Mouse (Mus musculus): ENCODE measurements at regions not wholly inside any gene's neighbourhood (a gene's known extent, or its start where the extent isn't known, plus 50 kb on each side); places are given as distances from the start of the nearest gene placed in this dataset.

DNA sequence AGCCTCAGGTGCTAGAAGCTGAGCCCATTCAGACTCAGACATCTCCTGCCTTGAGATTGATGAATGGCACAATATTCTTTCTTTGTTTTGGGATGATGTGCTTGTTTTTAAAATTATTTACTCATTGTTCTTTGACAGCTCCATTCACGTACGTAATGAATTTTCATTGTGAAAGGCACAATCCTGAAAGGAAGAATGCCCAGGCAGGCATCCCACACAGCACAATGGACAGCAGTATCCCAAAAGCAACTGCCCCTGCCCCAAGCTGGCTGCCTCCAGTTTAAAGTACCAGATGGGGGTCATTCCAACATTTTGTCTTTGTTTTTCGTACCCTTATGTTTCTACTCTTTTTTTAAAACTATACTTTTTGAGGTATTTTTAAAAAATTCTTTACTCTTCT lies 210.9 kb upstream of the St8sia2 start:
- TF ChIP-seq POLR2A (IDR thresholded peaks at IDR 0.05; ENCODE audit: low read depth, low read length) (no peak), CTCF (IDR thresholded peaks at IDR 0.05; ENCODE audit: borderline replicate concordance, insufficient read depth, low read length) (no peak)

All from embryonic fibroblast, embryonic 13.5 days (primary cell).